Mouse (Mus musculus): ENCODE results near the gene Ryr3. TPM values are rescaled to one million over a fixed set of nuclear protein-coding genes. Genes with fewer than 3 reads are reported as not detected.

The Ryr3 gene
- polyA plus RNA-seq, 1 experiment from 2014 or later = 0.39 TPM

GRCm38 (mm10) chr2:112625156-112625555, 591.7 kb downstream of the Ryr3 start:
- no peak overlapping the region for H3K4me2 ChIP-seq (ENCODE audit: low read depth, severe bottlenecking)
- H3K9ac ChIP-seq (ENCODE audit: low read length) = no peak overlapping the region
- DNase-seq (ENCODE audit: low spot score) (no peak), ATAC-seq (ENCODE audit: insufficient number of reproducible peaks, low FRiP score, low TSS enrichment, low read depth) (no peak)
- H3K27ac ChIP-seq (replicated peaks; ENCODE audit: low read depth, low read length) = no peak overlapping the region
- 86% methylated on average over 3 of the region's 3 CpGs for WGBS
- H3K4me1 ChIP-seq (ENCODE audit: control insufficient read depth, insufficient read depth, low read length) = no peaks in the 10 kb centered on the region
- no peak overlapping the region for H3K4me3 ChIP-seq (ENCODE audit: low read depth, low read length)
- no peaks in the 10 kb centered on the region for H3K27me3 ChIP-seq (ENCODE audit: control insufficient read depth, insufficient read depth, low read length)
- H3K36me3 ChIP-seq (ENCODE audit: control insufficient read depth, insufficient read depth, low read length) = no peaks in the 10 kb centered on the region
- H3K9me3 ChIP-seq (ENCODE audit: control insufficient read depth, low read length) = no peaks in the 10 kb centered on the region

- Histone ChIP-seq H3K4me2 (ENCODE audit: low read depth, severe bottlenecking) (no peak overlapping the region), H3K36me3 (ENCODE audit: control insufficient read depth, insufficient read depth, low read length) (no peaks in the 10 kb centered on the region), H3K27ac (replicated peaks; ENCODE audit: low read depth, low read length) (no peak overlapping the region), H3K4me1 (ENCODE audit: control insufficient read depth, insufficient read depth, low read length) (no peaks in the 10 kb centered on the region), H3K27me3 (ENCODE audit: control insufficient read depth, insufficient read depth, low read length) (no peaks in the 10 kb centered on the region), H3K9me3 (ENCODE audit: control insufficient read depth, low read length) (no peaks in the 10 kb centered on the region), H3K9ac (ENCODE audit: low read length) (no peak overlapping the region), H3K4me3 (ENCODE audit: low read depth, low read length) (no peak overlapping the region)
- ATAC-seq (ENCODE audit: insufficient number of reproducible peaks, low FRiP score, low TSS enrichment, low read depth) (no peak), DNase-seq (ENCODE audit: low spot score) (no peak)
- WGBS = 22% methylated on average over 3 of the region's 3 CpGs
Measured at GRCm38 (mm10) chr2:112617206-112617605, 599.7 kb downstream of the Ryr3 start.

GRCm38 (mm10) chr2:112614375-112614774, 602.5 kb downstream of the Ryr3 start:
- DNase-seq (ENCODE audit: low spot score) = no peak
- WGBS = 89% methylated on average over 7 of the region's 7 CpGs
- H3K36me3 ChIP-seq (ENCODE audit: control insufficient read depth, insufficient read depth, low read length) = no peaks in the 10 kb centered on the region
- H3K9me3 ChIP-seq (ENCODE audit: control insufficient read depth, low read length) = no peaks in the 10 kb centered on the region
- no peak overlapping the region for H3K4me3 ChIP-seq (ENCODE audit: low read depth, low read length)
- H3K9ac ChIP-seq (ENCODE audit: low read length) = no peak overlapping the region
- H3K27me3 ChIP-seq (ENCODE audit: control insufficient read depth, insufficient read depth, low read length) = no peaks in the 10 kb centered on the region
- H3K4me2 ChIP-seq (ENCODE audit: low read depth, severe bottlenecking) = no peak overlapping the region
- no peaks in the 10 kb centered on the region for H3K4me1 ChIP-seq (ENCODE audit: control insufficient read depth, insufficient read depth, low read length)
- no peak overlapping the region for H3K27ac ChIP-seq (replicated peaks; ENCODE audit: low read depth, low read length)
- no peak for ATAC-seq (ENCODE audit: insufficient number of reproducible peaks, low FRiP score, low TSS enrichment, low read depth)

DNA sequence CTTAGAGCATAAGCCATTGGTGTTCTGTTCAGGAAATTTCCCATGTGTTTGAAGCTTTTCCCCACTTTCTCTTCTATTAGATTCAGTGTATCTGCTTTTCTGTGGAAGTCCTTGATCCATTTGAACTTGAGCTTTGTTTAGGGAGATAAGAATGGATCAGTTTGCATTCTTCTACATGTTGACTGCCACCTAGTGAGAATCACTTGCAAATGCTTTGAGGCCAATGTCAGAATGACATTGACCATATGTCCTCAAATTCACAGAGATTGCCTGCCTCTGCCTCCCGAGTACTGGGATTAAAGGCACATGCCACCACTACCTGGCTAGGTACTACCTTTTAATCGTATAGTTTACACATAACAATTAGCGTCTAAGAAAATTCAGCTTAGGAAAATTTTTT, 604.3 kb downstream of the Ryr3 start:
- Histone ChIP-seq H3K27me3 (ENCODE audit: control insufficient read depth, insufficient read depth, low read length) (no peaks in the 10 kb centered on the region), H3K9ac (ENCODE audit: low read length) (no peak overlapping the region), H3K27ac (replicated peaks; ENCODE audit: low read depth, low read length) (no peak overlapping the region), H3K9me3 (ENCODE audit: control insufficient read depth, low read length) (no peaks in the 10 kb centered on the region), H3K36me3 (ENCODE audit: control insufficient read depth, insufficient read depth, low read length) (no peaks in the 10 kb centered on the region), H3K4me3 (ENCODE audit: low read depth, low read length) (no peak overlapping the region), H3K4me2 (ENCODE audit: low read depth, severe bottlenecking) (no peak overlapping the region), H3K4me1 (ENCODE audit: control insufficient read depth, insufficient read depth, low read length) (no peaks in the 10 kb centered on the region)
- WGBS = 75% methylated on average over 3 of the region's 3 CpGs
- DNase-seq (ENCODE audit: low spot score) (no peak), ATAC-seq (ENCODE audit: insufficient number of reproducible peaks, low FRiP score, low TSS enrichment, low read depth) (no peak)

GRCm38 (mm10) chr2:112606536-112606935, 610.4 kb downstream of the Ryr3 start:
- ATAC-seq (ENCODE audit: insufficient number of reproducible peaks, low FRiP score, low TSS enrichment, low read depth) (no peak), DNase-seq (ENCODE audit: low spot score) (no peak)
- Histone ChIP-seq H3K27me3 (ENCODE audit: control insufficient read depth, insufficient read depth, low read length) (no peaks in the 10 kb centered on the region), H3K36me3 (ENCODE audit: control insufficient read depth, insufficient read depth, low read length) (no peaks in the 10 kb centered on the region), H3K9ac (ENCODE audit: low read length) (no peak overlapping the region), H3K9me3 (ENCODE audit: control insufficient read depth, low read length) (no peaks in the 10 kb centered on the region), H3K4me2 (ENCODE audit: low read depth, severe bottlenecking) (no peak overlapping the region), H3K4me3 (ENCODE audit: low read depth, low read length) (no peak overlapping the region), H3K27ac (replicated peaks; ENCODE audit: low read depth, low read length) (no peak overlapping the region), H3K4me1 (ENCODE audit: control insufficient read depth, insufficient read depth, low read length) (no peaks in the 10 kb centered on the region)
- 81% methylated on average over 3 of the region's 3 CpGs for WGBS

DNA sequence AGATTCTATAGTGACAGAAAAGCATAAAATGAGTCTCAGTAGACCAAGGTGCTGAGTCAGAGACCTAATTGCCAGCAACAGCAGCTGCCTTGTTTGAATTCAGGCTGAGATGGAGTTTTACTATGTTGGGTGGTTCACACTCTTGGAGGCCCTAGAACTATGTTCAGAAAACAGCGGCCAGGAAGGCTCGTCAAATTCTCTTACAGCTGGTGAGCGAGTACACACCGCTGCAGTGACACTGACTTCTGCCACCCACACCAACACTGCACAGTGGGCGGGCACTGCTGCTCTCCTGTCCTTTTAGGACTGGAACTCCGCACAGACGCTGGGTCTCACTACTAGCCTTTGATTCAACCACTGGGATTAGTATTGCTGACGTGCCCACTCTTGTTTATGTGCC, 614.4 kb downstream of the Ryr3 start:
- no peaks in the 10 kb centered on the region for H3K36me3 ChIP-seq (ENCODE audit: control insufficient read depth, insufficient read depth, low read length)
- no peaks in the 10 kb centered on the region for H3K4me1 ChIP-seq (ENCODE audit: control insufficient read depth, insufficient read depth, low read length)
- H3K4me3 ChIP-seq (ENCODE audit: low read depth, low read length) = no peak overlapping the region
- 65% methylated on average over 8 of the region's 8 CpGs for WGBS
- DNase-seq (ENCODE audit: low spot score) (no peak), ATAC-seq (ENCODE audit: insufficient number of reproducible peaks, low FRiP score, low TSS enrichment, low read depth) (no peak)
- no peak overlapping the region for H3K27ac ChIP-seq (replicated peaks; ENCODE audit: low read depth, low read length)
- H3K4me2 ChIP-seq (ENCODE audit: low read depth, severe bottlenecking) = no peak overlapping the region
- H3K9me3 ChIP-seq (ENCODE audit: control insufficient read depth, low read length) = no peaks in the 10 kb centered on the region
- no peaks in the 10 kb centered on the region for H3K27me3 ChIP-seq (ENCODE audit: control insufficient read depth, insufficient read depth, low read length)
- H3K9ac ChIP-seq (ENCODE audit: low read length) = no peak overlapping the region

- 69% methylated on average over 10 of the region's 10 CpGs for WGBS
- Histone ChIP-seq H3K27me3 (ENCODE audit: control insufficient read depth, insufficient read depth, low read length) (no peaks in the 10 kb centered on the region), H3K9me3 (ENCODE audit: control insufficient read depth, low read length) (no peaks in the 10 kb centered on the region), H3K9ac (ENCODE audit: low read length) (no peak overlapping the region), H3K4me3 (ENCODE audit: low read depth, low read length) (no peak overlapping the region), H3K27ac (replicated peaks; ENCODE audit: low read depth, low read length) (no peak overlapping the region), H3K36me3 (ENCODE audit: control insufficient read depth, insufficient read depth, low read length) (no peaks in the 10 kb centered on the region), H3K4me2 (ENCODE audit: low read depth, severe bottlenecking) (no peak overlapping the region), H3K4me1 (ENCODE audit: control insufficient read depth, insufficient read depth, low read length) (no peaks in the 10 kb centered on the region)
- no peak for DNase-seq (ENCODE audit: low spot score)
- no peak for ATAC-seq (ENCODE audit: insufficient number of reproducible peaks, low FRiP score, low TSS enrichment, low read depth)
Measured at GRCm38 (mm10) chr2:112600222-112600621, 616.7 kb downstream of the Ryr3 start.

DNA sequence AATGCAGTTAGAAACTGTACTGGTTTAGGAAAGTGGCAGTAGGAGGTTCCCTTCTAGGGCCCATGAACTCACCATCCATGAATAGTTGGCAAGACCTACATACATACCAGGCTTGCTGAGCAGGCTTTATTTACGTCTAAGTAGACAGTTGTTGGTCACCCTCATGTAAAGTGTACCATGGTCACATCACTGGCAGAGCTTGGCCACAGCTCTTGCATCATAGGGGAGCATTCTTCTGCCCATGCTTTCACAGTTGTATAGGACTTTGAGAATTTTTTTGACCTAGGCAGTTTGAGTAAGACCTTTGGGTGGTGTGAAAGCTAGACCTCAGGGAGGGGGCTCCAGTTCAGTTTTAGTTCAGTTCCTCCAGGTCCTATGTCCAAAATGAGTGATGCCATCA, 619.8 kb downstream of the Ryr3 start:
- DNase-seq (ENCODE audit: low spot score) (no peak), ATAC-seq (ENCODE audit: insufficient number of reproducible peaks, low FRiP score, low TSS enrichment, low read depth) (no peak)
- Histone ChIP-seq H3K9ac (ENCODE audit: low read length) (no peak overlapping the region), H3K27ac (replicated peaks; ENCODE audit: low read depth, low read length) (no peak overlapping the region), H3K36me3 (ENCODE audit: control insufficient read depth, insufficient read depth, low read length) (no peaks in the 10 kb centered on the region), H3K4me1 (ENCODE audit: control insufficient read depth, insufficient read depth, low read length) (no peaks in the 10 kb centered on the region), H3K4me2 (ENCODE audit: low read depth, severe bottlenecking) (no peak overlapping the region), H3K4me3 (ENCODE audit: low read depth, low read length) (no peak overlapping the region), H3K9me3 (ENCODE audit: control insufficient read depth, low read length) (no peaks in the 10 kb centered on the region), H3K27me3 (ENCODE audit: control insufficient read depth, insufficient read depth, low read length) (no peaks in the 10 kb centered on the region)
- 70% methylated on average over 1 of the region's 1 CpGs for WGBS

DNA sequence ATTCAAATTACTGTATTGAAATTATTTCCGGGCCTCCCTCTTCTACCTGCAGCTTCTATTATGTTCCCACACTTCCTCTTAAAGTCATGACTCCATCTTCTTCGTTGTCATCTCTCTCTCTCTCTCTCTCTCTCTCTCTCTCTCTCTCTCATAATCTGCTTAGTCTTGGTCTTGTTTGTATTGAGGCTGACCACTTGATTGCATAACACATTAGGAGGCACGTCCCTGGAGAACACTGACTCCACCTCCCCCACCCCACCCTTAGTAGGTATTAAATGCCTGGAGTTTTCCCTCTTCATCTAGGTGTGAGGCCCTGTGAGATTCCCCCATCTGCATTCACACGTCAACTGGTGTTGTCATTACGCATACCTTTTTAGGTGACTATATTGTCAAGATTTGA, 620.5 kb downstream of the Ryr3 start:
- Histone ChIP-seq H3K27me3 (ENCODE audit: control insufficient read depth, insufficient read depth, low read length) (no peaks in the 10 kb centered on the region), H3K9me3 (ENCODE audit: control insufficient read depth, low read length) (no peaks in the 10 kb centered on the region), H3K9ac (ENCODE audit: low read length) (no peak overlapping the region), H3K4me3 (ENCODE audit: low read depth, low read length) (no peak overlapping the region), H3K36me3 (ENCODE audit: control insufficient read depth, insufficient read depth, low read length) (no peaks in the 10 kb centered on the region), H3K4me1 (ENCODE audit: control insufficient read depth, insufficient read depth, low read length) (no peaks in the 10 kb centered on the region), H3K27ac (replicated peaks; ENCODE audit: low read depth, low read length) (no peak overlapping the region), H3K4me2 (ENCODE audit: low read depth, severe bottlenecking) (no peak overlapping the region)
- ATAC-seq (ENCODE audit: insufficient number of reproducible peaks, low FRiP score, low TSS enrichment, low read depth) = no peak
- WGBS = 70% methylated on average over 5 of the region's 5 CpGs
- no peak for DNase-seq (ENCODE audit: low spot score)
